ENCODE assay signal across 1 mouse cellular context in genomic region chr5:139956859-139957258, GRCm38 (mm10).
TF ChIP-seq lines count a peak whose summit lies in the region.

No protein-coding gene starts in this region.

TF ChIP-seq in MEL, 35 proteins besides CTCF, POLR2A, EP300 and RAD21 (continued from another document):
- TF ChIP-seq ELF1 (IDR thresholded peaks at IDR 0.05; ENCODE audit: low read depth, low read length) (no peak), MYB (IDR thresholded peaks at IDR 0.05; ENCODE audit: low read depth, low read length) (no peak), ZMIZ1 (IDR thresholded peaks at IDR 0.05; ENCODE audit: low read depth, low read length) (no peak)
